Mouse (Mus musculus) heart, embryonic 13.5 days (tissue): ENCODE measurements at regions not wholly inside any gene's neighbourhood (a gene's known extent, or its start where the extent isn't known, plus 50 kb on each side); places are given as distances from the start of the nearest gene placed in this dataset.

ENCODE experiments used
- ATAC-seq: fragments of 200-750 bp; cut with Nextera tagmentation; 2 replicates; pipeline ENCODE4 v1.8.0; 2017; ENCODE audit warnings: moderate TSS enrichment; ENCODE audit not compliant: insufficient number of reproducible peaks, low FRiP score, low TSS enrichment; ENCODE audit errors: extremely low read depth
- H3K27ac ChIP-seq: fragments of 300-500 bp; sonication (generic); replicated peaks from 2 replicates; pipeline ENCODE4 v1.5.1; 2015; ENCODE audit warnings: moderate library complexity, mild to moderate bottlenecking, inconsistent platforms
- H3K27me3 ChIP-seq: fragments of 300-500 bp; sonication (generic); replicated peaks from 2 replicates; pipeline ENCODE4 v1.6.1; 2015; ENCODE audit warnings: mild to moderate bottlenecking, inconsistent platforms
- H3K36me3 ChIP-seq: fragments of 300-500 bp; sonication (generic); 2 replicates; pipeline ENCODE4 v1.6.1; 2015; ENCODE audit warnings: mild to moderate bottlenecking, inconsistent platforms
- H3K4me1 ChIP-seq: fragments of 300-500 bp; sonication (generic); 2 replicates; pipeline ENCODE4 v1.6.1; 2015; ENCODE audit warnings: inconsistent platforms
- H3K4me2 ChIP-seq: fragments of 300-500 bp; sonication (generic); 2 replicates; pipeline ENCODE4 v1.6.1; 2015; ENCODE audit warnings: inconsistent platforms, mild to moderate bottlenecking, moderate library complexity
- H3K4me3 ChIP-seq: fragments of 300-500 bp; sonication (generic); 2 replicates; pipeline ENCODE4 v1.5.1; 2015; ENCODE audit warnings: moderate library complexity, mild to moderate bottlenecking, inconsistent platforms
- H3K9ac ChIP-seq: fragments of 300-500 bp; sonication (generic); 2 replicates; pipeline ENCODE4 v1.6.1; 2015; ENCODE audit warnings: inconsistent platforms, mild to moderate bottlenecking, moderate library complexity
- H3K9me3 ChIP-seq: fragments of 300-500 bp; sonication (generic); 2 replicates; pipeline ENCODE4 v1.6.1; 2016; ENCODE audit warnings: inconsistent platforms
- WGBS: fragments of 180-500 bp; shearing (Covaris S2); methylation state at CpG from one replicate; pipeline ENCODE4 v1.1.7; 2015; ENCODE audit warnings: mixed read lengths; 5-methylcytosine and 5-hydroxymethylcytosine counted together

GRCm38 (mm10) chr10:110654070-110654469, 91.2 kb upstream of the E2f7 start:
- no peak overlapping the region for H3K27ac ChIP-seq
- no peak for ATAC-seq
- 78% methylated on average over 6 of the region's 6 CpGs for WGBS

GRCm38 (mm10) chr10:110658153-110658695, 87.0 kb upstream of the E2f7 start:
- Histone ChIP-seq H3K36me3 (no peaks in the 10 kb centered on the region), H3K9me3 (no peaks in the 10 kb centered on the region), H3K27me3 (no peaks in the 10 kb centered on the region), H3K4me2 (no peak overlapping the region), H3K27ac (no peak overlapping the region), H3K4me1 (no peaks in the 10 kb centered on the region), H3K4me3 (no peak overlapping the region), H3K9ac (no peak overlapping the region)
- ATAC-seq = no peak
- 67% methylated on average over 4 of the region's 4 CpGs for WGBS

More at GRCm38 (mm10) chr10:110654070-110654469, 91.2 kb upstream of the E2f7 start:
- Histone ChIP-seq H3K4me1 (no peaks in the 10 kb centered on the region), H3K9me3 (no peaks in the 10 kb centered on the region), H3K4me3 (no peak overlapping the region), H3K9ac (no peak overlapping the region), H3K4me2 (no peak overlapping the region), H3K27me3 (no peaks in the 10 kb centered on the region), H3K36me3 (no peaks in the 10 kb centered on the region)

- 45% methylated on average over 4 of the region's 4 CpGs for WGBS
- Histone ChIP-seq H3K36me3 (no peaks in the 10 kb centered on the region), H3K4me1 (no peaks in the 10 kb centered on the region), H3K4me3 (no peak overlapping the region), H3K9ac (no peak overlapping the region), H3K9me3 (no peaks in the 10 kb centered on the region), H3K4me2 (no peak overlapping the region), H3K27ac (no peak overlapping the region), H3K27me3 (no peaks in the 10 kb centered on the region)
- no peak for ATAC-seq
Observed at GRCm38 (mm10) chr10:110676503-110676902, 68.7 kb upstream of the E2f7 start.
